Mouse (Mus musculus): ENCODE measurements around the gene Kng1.

DNA sequence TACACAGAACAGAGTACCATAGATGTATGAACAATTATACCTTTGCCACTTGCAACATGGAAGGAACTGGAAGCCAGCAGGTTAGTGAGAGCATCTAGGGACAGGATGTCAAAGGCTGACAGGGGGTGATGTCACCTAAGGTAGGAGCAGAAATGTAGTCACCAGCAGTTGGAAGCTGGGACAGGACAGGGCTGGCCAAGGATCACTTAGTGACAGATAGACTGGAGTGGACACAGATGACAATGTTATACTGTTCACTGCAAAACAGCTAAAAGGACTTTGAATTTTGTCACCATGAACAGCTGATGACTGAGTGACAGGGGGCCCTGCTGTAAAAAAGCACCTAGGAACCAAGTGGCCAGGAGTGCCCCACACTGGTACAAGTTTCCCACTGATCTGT, 31.1 kb upstream of the Kng1 start:
- no peak for TF ChIP-seq CTCF (IDR thresholded peaks at IDR 0.05; ENCODE audit: extremely low read depth, insufficient read depth, low read length)
- no peak for TF ChIP-seq POLR2A (IDR thresholded peaks at IDR 0.05; ENCODE audit: extremely low read depth, insufficient read depth, low read length)

Data from cortical plate, adult 2 months (tissue).